In the genomic region with DNA sequence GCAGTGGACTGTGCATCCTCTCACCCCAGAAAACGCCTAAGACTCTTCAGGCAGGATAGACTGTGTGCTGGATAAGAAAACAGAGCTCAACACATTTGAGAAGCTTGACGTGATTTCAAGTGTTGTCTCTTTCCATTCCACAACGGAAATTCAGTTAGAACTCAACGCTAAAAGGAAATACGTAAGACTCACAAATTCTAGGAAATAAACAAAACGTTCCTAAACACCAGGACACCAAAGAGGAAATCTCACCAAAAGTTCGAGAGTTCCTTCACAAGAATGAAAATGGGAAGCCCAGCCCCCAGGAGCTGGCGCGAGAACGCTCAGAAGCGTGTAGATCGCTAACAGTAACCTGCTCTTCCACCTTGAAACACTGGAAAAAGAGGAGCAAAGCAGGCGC, we compare ENCODE assay signal across 27 mouse cellular contexts.
A peak's percentile ranks its signal among the peaks of the same experiment; 100 is the strongest.
DNase-seq lines count a peak whose midpoint lies in the region; ATAC-seq and TF ChIP-seq lines count a peak whose summit lies in the region.
"Had no signal": no experiment of that assay in that cellular context is flagged by ENCODE, and none has a peak within 500 bp of the region (broad histone marks: within the 10 kb centered on the region; RNA-seq: fewer than 3 reads in every experiment).

No protein-coding gene starts in this region.

- no peak overlapping the region for H3K9ac ChIP-seq in forebrain, embryonic 13.5 days
- no peak overlapping the region for H3K9ac ChIP-seq in lung, embryonic 14.5 days
- H3K9ac ChIP-seq: embryonic facial prominence, embryonic 12.5 days; embryonic facial prominence, embryonic 15.5 days; heart, embryonic 13.5 days; hindbrain, embryonic 14.5 days had no signal

- no peak for DNase-seq in forebrain, embryonic 10.5 days (ENCODE audit: extremely low spot score, low spot score)
- DNase-seq in lung, embryonic 14.5 days: no peak
- DNase-seq in lung, postnatal 4 days: no peak
- DNase-seq in lung, postnatal 36 days: peak; percentile 19
- DNase-seq in lung, adult 2 months: no peak
- DNase-seq: adrenal gland, adult 8-10 months; adrenal gland, postnatal 25 days; cerebellum, adult 11 months; cerebellum, adult 2 months; cerebellum, adult 9-11 months; cerebellum, postnatal 25 days; gastrocnemius, postnatal 10 days; gastrocnemius, postnatal 36 days; heart, adult 2 months; heart, postnatal 14 days; heart, postnatal 4 days had no signal

- no peaks in the 10 kb centered on the region for H3K9me3 ChIP-seq in forebrain, embryonic 13.5 days (replicated peaks)
- H3K9me3 ChIP-seq in forebrain, embryonic 10.5 days: no peaks in the 10 kb centered on the region
- no peaks in the 10 kb centered on the region for H3K9me3 ChIP-seq in lung, embryonic 14.5 days (ENCODE audit: low read depth, low read length)
- H3K9me3 ChIP-seq: embryonic facial prominence, embryonic 12.5 days; embryonic facial prominence, embryonic 15.5 days; heart, embryonic 10.5 days had no signal

- no peaks in the 10 kb centered on the region for H3K27me3 ChIP-seq in forebrain, embryonic 13.5 days
- peaks cover 10% of the 10 kb centered on the region; the same call in 1 of the 2 replicates for H3K27me3 ChIP-seq in forebrain, embryonic 10.5 days (ENCODE audit: poor library complexity, severe bottlenecking)
- no peaks in the 10 kb centered on the region for H3K27me3 ChIP-seq in lung, embryonic 14.5 days (ENCODE audit: insufficient read depth, low read length)
- H3K27me3 ChIP-seq: embryonic facial prominence, embryonic 12.5 days; embryonic facial prominence, embryonic 15.5 days had no signal

- no peak for ATAC-seq in forebrain, embryonic 13.5 days
- ATAC-seq in lung, embryonic 14.5 days (ENCODE audit: insufficient read depth): no peak
- ATAC-seq: activated CD4-positive, CD25-positive, alpha-beta regulatory T cell, adult 4 months; hindbrain, postnatal 0 days; inflammation-experienced regulatory T-cells, adult 6 months; intestine, embryonic 16.5 days had no signal

- H3K4me1 ChIP-seq in forebrain, embryonic 13.5 days: peaks cover 24% of the 10 kb centered on the region
- H3K4me1 ChIP-seq in forebrain, embryonic 10.5 days: peaks cover 23% of the 10 kb centered on the region
- H3K4me1 ChIP-seq in lung, embryonic 14.5 days (ENCODE audit: insufficient read depth): 0 out of 2 replicates have a peak, but pooled peaks cover 2% of the 10 kb centered on the region
- H3K4me1 ChIP-seq in lung, adult 2 months (ENCODE audit: control insufficient read depth, insufficient read depth, low read length): 0 out of 2 replicates have a peak, but pooled peaks cover 2% of the 10 kb centered on the region

- no peak for TF ChIP-seq CTCF in lung, embryonic 14.5 days (IDR thresholded peaks at IDR 0.05; ENCODE audit: low read depth)
- no peak for TF ChIP-seq CTCF in lung, adult 2 months (IDR thresholded peaks at IDR 0.05; ENCODE audit: insufficient read depth, low read length)

- TF ChIP-seq POLR2A in lung, adult 2 months (IDR thresholded peaks at IDR 0.05; ENCODE audit: borderline replicate concordance, extremely low read depth, low read depth, low read length): no peak

- no peaks in the 10 kb centered on the region for H3K36me3 ChIP-seq in forebrain, embryonic 13.5 days (ENCODE audit: poor library complexity, severe bottlenecking)
- H3K36me3 ChIP-seq in forebrain, embryonic 10.5 days (replicated peaks): no peaks in the 10 kb centered on the region
- H3K36me3 ChIP-seq in lung, embryonic 14.5 days (ENCODE audit: insufficient read depth): no peaks in the 10 kb centered on the region
- H3K36me3 ChIP-seq: embryonic facial prominence, embryonic 12.5 days; embryonic facial prominence, embryonic 15.5 days; heart, embryonic 10.5 days; heart, embryonic 13.5 days had no signal

- no peak overlapping the region for H3K4me2 ChIP-seq in forebrain, embryonic 13.5 days
- H3K4me2 ChIP-seq in lung, embryonic 14.5 days: 0 out of 2 replicates have a peak overlapping the region, but pooled peaks have one; percentile 4
- H3K4me2 ChIP-seq: embryonic facial prominence, embryonic 12.5 days; embryonic facial prominence, embryonic 15.5 days; heart, embryonic 13.5 days; hindbrain, embryonic 14.5 days had no signal

- H3K27ac ChIP-seq in forebrain, embryonic 13.5 days: peak overlapping the region; percentile 81; the same call in 1 of the 2 replicates
- no peak overlapping the region for H3K27ac ChIP-seq in forebrain, embryonic 10.5 days
- no peak overlapping the region for H3K27ac ChIP-seq in lung, embryonic 14.5 days (ENCODE audit: low read depth)
- H3K27ac ChIP-seq: embryonic facial prominence, embryonic 12.5 days; embryonic facial prominence, embryonic 15.5 days; heart, adult 2 months; heart, embryonic 13.5 days; hindbrain, embryonic 14.5 days; hindbrain, postnatal 0 days had no signal

- no peak overlapping the region for H3K4me3 ChIP-seq in forebrain, embryonic 13.5 days
- no peak overlapping the region for H3K4me3 ChIP-seq in forebrain, embryonic 10.5 days
- no peak overlapping the region for H3K4me3 ChIP-seq in lung, embryonic 14.5 days (ENCODE audit: low read depth, low read length)
- H3K4me3 ChIP-seq in lung, adult 2 months (replicated peaks; ENCODE audit: extremely low read depth, low read depth, low read length): no peak overlapping the region
- H3K4me3 ChIP-seq: embryonic facial prominence, embryonic 12.5 days; embryonic facial prominence, embryonic 15.5 days; erythroblast, embryonic 14.5 days; heart, adult 2 months; heart, embryonic 10.5 days; heart, embryonic 13.5 days had no signal

- WGBS in forebrain, embryonic 13.5 days: 84% methylated on average over 13 of the region's 13 CpGs
- 92% methylated on average over 13 of the region's 13 CpGs for WGBS in forebrain, embryonic 10.5 days
- 46% methylated on average over 13 of the region's 13 CpGs for whole genome bisulfite sequencing in lung, embryonic 14.5 days
- WGBS in lung, adult 2 months: 37% methylated on average over 13 of the region's 13 CpGs
